Comparison of ENCODE assay signal across 10 mouse cellular contexts in genomic region chr13:20472891-20473539, GRCm38 (mm10).
A peak's percentile ranks its signal among the peaks of the same experiment; 100 is the strongest.
DNase-seq lines count a peak whose midpoint lies in the region; ATAC-seq lines count a peak whose summit lies in the region.
"Had no signal": no experiment of that assay in that cellular context is flagged by ENCODE, and none has a peak within 500 bp of the region (broad histone marks: within the 10 kb centered on the region; RNA-seq: fewer than 3 reads in every experiment).

No protein-coding gene starts in this region.

- H3K9me3 ChIP-seq in hindbrain, embryonic 12.5 days (replicated peaks), result no peaks in the 10 kb centered on the region
- no peaks in the 10 kb centered on the region for H3K9me3 ChIP-seq in midbrain, embryonic 11.5 days (ENCODE audit: control insufficient read depth, low read length)
- H3K9me3 ChIP-seq: heart, embryonic 13.5 days had no signal

- H3K4me1 ChIP-seq in hindbrain, embryonic 12.5 days, result peaks cover 31% of the 10 kb centered on the region
- peaks cover 9% of the 10 kb centered on the region; the same call in 1 of the 2 replicates for H3K4me1 ChIP-seq in midbrain, embryonic 11.5 days (ENCODE audit: control insufficient read depth, insufficient read depth, low read length)

- no peaks in the 10 kb centered on the region for H3K36me3 ChIP-seq in hindbrain, embryonic 12.5 days
- H3K36me3 ChIP-seq in midbrain, embryonic 11.5 days (ENCODE audit: control insufficient read depth, insufficient read depth, low read length), result no peaks in the 10 kb centered on the region
- H3K36me3 ChIP-seq: heart, embryonic 13.5 days had no signal

- H3K27me3 ChIP-seq in hindbrain, embryonic 12.5 days, result no peaks in the 10 kb centered on the region
- no peaks in the 10 kb centered on the region for H3K27me3 ChIP-seq in midbrain, embryonic 11.5 days (ENCODE audit: control insufficient read depth, insufficient read depth, low read length)
- H3K27me3 ChIP-seq: heart, embryonic 13.5 days had no signal

- 66% methylated on average over 15 of the region's 15 CpGs for WGBS in hindbrain, embryonic 12.5 days
- 39% methylated on average over 15 of the region's 15 CpGs for WGBS in midbrain, embryonic 11.5 days

- peak overlapping the region; percentile 84 for H3K27ac ChIP-seq in hindbrain, embryonic 12.5 days
- H3K27ac ChIP-seq in midbrain, embryonic 11.5 days (ENCODE audit: low read depth, low read length), result peak overlapping the region; percentile 51
- H3K27ac ChIP-seq: heart, embryonic 13.5 days had no signal

- peak overlapping the region; percentile 61 for H3K9ac ChIP-seq in hindbrain, embryonic 12.5 days
- H3K9ac ChIP-seq in midbrain, embryonic 11.5 days (ENCODE audit: low read length), result peak overlapping the region; percentile 47

- DNase-seq in right cerebral cortex, adult 18-20 months, result peak; percentile 84
- DNase-seq in right cerebral cortex, postnatal 14 days, result no peak
- peak; percentile 91 for DNase-seq in midbrain, embryonic 11.5 days (ENCODE audit: low spot score, missing footprints)
- no peak for DNase-seq in lung, postnatal 14 days
- DNase-seq in urinary bladder, postnatal 10 days (ENCODE audit: low spot score), result no peak
- no peak for DNase-seq in gastrocnemius, postnatal 36 days
- DNase-seq in urinary bladder, postnatal 14 days (ENCODE audit: low spot score), result no peak

- peak overlapping the region; percentile 55 for H3K4me2 ChIP-seq in hindbrain, embryonic 12.5 days (replicated peaks)
- peak overlapping the region; percentile 37 for H3K4me2 ChIP-seq in midbrain, embryonic 11.5 days
- H3K4me2 ChIP-seq: heart, embryonic 13.5 days had no signal

- peak; percentile 80 for ATAC-seq in hindbrain, embryonic 12.5 days (ENCODE audit: low FRiP score)
- ATAC-seq in midbrain, embryonic 11.5 days (ENCODE audit: low FRiP score), result peak; percentile 80
- ATAC-seq: CD4-positive, CD25-positive, alpha-beta regulatory T cell, adult 4 months had no signal

- intact Hi-C loops in gastrocnemius, postnatal 36 days (cut with DNase I), result loop anchor here (5.0 kb wide), 1 partner anchor 161 kb away; no protein-coding TSS in a partner anchor

- H3K4me3 ChIP-seq in hindbrain, embryonic 12.5 days, result peak overlapping the region; percentile 43
- H3K4me3 ChIP-seq in midbrain, embryonic 11.5 days (ENCODE audit: low read depth, low read length), result peak overlapping the region; percentile 32
- H3K4me3 ChIP-seq: heart, embryonic 13.5 days had no signal

Comparison
In these comparisons a context has a peak if more than half of its experiments do, and no peak if none do; other contexts are left out.
1. DNase-seq: peak in right cerebral cortex, adult 18-20 months (single experiment) and midbrain, embryonic 11.5 days (single experiment); none in right cerebral cortex, postnatal 14 days (single experiment), lung, postnatal 14 days (single experiment), urinary bladder, postnatal 10 days (single experiment), gastrocnemius, postnatal 36 days (0 of 2) and urinary bladder, postnatal 14 days (single experiment).